Mouse (Mus musculus) olfactory bulb, adult 2 months (tissue): ENCODE results near the gene Ercc4. TPM values are rescaled to one million over a fixed set of nuclear protein-coding genes. Genes with fewer than 3 reads are reported as not detected.

Experiments used
- H3K27ac ChIP-seq: fragments of 200-500 bp; 2 replicates; pipeline ENCODE4 v1.5.1; 2012; ENCODE audit warnings: low read depth, low read length; ENCODE audit not compliant: insufficient read depth
- H3K4me1 ChIP-seq: fragments of 200-500 bp; 2 replicates; pipeline ENCODE4 v1.6.1; 2012; ENCODE audit warnings: low read length; ENCODE audit not compliant: control insufficient read depth, insufficient read depth
- H3K4me3 ChIP-seq: fragments of 200-500 bp; 2 replicates; pipeline ENCODE4 v1.5.1; 2012; ENCODE audit warnings: mild to moderate bottlenecking, low read depth, low read length, moderate library complexity; ENCODE audit not compliant: insufficient read depth
- CTCF ChIP-seq: fragments of 200-500 bp; IDR thresholded peaks from 2 replicates; pipeline ENCODE4 v1.5.1; 2012; ENCODE audit warnings: low read depth, mild to moderate bottlenecking, low read length, moderate library complexity; ENCODE audit not compliant: insufficient read depth
- POLR2A ChIP-seq: fragments of 200-500 bp; IDR thresholded peaks from 2 replicates; pipeline ENCODE4 v1.6.1; 2012; ENCODE audit warnings: mild to moderate bottlenecking, low read depth, low read length, moderate library complexity; ENCODE audit not compliant: insufficient read depth
- WGBS: fragments of 180-500 bp; shearing (Covaris S2); methylation state at CpG from one replicate; pipeline ENCODE4 v1.1.7; 2018; 5-methylcytosine and 5-hydroxymethylcytosine counted together
- polyA plus RNA-seq: library from polyadenylated mRNA; stranded (reverse); fragments of >200 nt; gene quantifications from 2 replicates; pipeline ENCODE4 v1.2.4, GENCODE M21; 2012; ENCODE audit warnings: low replicate concordance; ENCODE audit not compliant: missing spikeins, insufficient read depth, insufficient read length

The Ercc4 gene
- polyA plus RNA-seq, 1 experiment: not detected

DNA sequence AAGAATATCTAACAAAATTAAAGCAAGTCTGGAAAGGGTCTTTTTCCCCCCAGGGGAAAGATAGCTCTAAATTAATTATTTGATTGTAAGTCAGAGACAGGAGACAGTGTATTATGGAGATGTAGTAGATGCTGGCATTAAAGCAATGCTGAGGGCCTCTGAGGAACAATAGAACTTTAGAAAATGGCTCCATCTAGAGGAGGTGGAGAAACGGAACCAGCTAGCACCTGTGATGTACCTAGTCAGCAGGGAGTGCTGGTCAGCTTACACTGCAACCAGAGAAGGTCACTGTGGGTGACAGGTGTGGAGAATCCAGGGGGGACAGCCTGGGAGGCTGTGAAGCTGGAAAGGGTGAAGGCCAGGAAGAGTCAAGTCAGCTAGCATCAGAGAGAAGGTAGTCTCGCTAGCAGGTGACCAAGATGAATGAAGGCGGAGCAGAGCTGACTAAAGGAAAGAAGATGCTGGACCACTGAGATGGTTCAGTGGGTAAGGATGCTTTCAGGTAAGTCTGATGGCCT, 48.7 kb downstream of the Ercc4 start:
- Histone ChIP-seq H3K4me1 (peaks cover 20% of the 10 kb centered on the region), H3K4me3 (no peak overlapping the region), H3K27ac (peak overlapping the region; percentile 77)
- whole genome bisulfite sequencing: 71% methylated on average over 3 of the region's 3 CpGs
- TF ChIP-seq POLR2A: no peak
- no peak for TF ChIP-seq CTCF

DNA sequence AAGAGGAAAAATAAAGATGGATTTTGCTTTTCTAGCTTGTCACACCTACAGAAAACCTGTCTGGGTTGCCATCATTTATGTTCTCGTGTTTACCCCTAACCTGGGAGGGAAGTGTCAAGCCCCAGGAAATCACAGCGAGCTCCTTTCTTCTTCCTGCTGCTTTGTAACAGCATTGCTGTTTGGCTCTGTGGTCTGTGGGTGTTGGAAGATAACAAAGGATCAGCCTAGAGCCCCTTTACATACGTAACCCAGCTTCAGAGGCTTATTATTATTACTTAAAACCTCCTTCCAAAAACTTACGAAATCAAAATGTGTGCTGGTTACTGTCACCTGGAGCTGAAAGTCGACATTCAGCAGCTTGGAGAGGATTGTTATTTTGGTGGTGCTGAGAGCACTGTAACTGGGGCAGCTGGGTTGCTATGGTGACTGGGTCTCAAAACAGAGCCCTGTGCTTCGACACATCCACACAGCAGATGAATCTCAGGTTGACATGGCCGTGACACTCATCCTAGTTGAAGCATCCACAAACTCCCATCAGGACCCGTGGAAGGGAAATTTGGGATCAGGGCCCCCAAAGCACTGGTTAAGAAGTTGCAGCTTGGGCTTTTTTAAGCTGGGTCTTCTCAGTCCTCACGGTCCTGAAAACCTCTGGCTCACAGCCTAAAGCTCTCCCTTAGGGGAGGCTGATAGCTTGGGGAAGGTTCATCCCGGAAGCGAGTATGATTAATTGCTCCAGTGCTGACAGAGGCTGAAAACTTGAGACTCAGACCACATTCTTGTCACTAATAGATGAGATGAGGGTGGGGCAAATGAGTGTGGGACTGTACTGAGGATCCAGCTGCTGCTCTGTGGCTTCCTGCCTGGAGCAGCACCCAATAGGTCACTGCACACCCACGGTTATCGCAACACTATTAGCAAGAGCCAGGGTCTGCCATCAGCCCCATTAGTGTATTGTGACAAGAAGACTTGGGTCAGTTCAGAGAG, 49.7 kb downstream of the Ercc4 start:
- TF ChIP-seq POLR2A (no peak), CTCF (no peak)
- Histone ChIP-seq H3K4me1 (peaks cover 20% of the 10 kb centered on the region), H3K27ac (peak overlapping the region; percentile 77), H3K4me3 (peak overlapping the region; percentile 3; the same call in 1 of the 2 replicates)
- 9% methylated on average over 13 of the region's 13 CpGs for WGBS

DNA sequence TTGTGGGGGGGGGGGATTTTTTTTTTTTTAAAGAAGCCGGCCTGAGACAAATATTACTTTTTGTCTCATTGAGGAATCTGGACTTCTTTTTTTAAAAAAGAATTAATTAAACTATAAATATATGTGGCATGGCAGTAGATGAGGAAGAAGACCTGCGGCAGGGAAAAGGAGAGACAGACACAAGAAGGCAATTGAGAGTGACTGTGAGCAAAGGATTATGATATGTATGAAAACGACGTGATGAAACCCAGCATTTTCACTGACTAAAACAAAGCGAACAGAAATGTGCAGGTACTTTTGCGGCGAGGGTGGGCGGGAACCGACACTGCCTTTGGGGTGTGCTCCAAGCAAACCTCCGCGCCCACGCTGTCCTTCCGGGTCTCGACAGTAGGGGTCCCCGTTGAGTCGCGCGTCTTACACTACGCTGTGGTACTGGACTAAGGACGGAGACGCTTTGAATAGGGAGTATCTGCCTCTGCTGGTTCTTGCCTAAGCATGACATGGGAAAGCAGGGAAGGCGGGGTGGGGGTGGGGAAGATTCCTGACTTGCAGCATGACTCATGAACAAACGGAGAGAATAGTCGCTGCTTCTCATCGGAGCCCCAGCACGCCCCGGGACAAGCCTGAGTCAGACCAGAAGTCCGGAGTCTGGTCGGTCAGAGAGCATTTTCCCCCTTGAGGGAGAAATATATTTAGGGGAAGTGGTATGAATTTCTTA, 50.6 kb downstream of the Ercc4 start:
- TF ChIP-seq POLR2A (no peak), CTCF (peak; percentile 93)
- WGBS: 1% methylated on average over 29 of the region's 29 CpGs
- peak overlapping the region; percentile 58; the same call in 1 of the 2 replicates for H3K27ac ChIP-seq
- peak overlapping the region; percentile 39 for H3K4me3 ChIP-seq
- H3K4me1 ChIP-seq: peaks cover 20% of the 10 kb centered on the region

DNA sequence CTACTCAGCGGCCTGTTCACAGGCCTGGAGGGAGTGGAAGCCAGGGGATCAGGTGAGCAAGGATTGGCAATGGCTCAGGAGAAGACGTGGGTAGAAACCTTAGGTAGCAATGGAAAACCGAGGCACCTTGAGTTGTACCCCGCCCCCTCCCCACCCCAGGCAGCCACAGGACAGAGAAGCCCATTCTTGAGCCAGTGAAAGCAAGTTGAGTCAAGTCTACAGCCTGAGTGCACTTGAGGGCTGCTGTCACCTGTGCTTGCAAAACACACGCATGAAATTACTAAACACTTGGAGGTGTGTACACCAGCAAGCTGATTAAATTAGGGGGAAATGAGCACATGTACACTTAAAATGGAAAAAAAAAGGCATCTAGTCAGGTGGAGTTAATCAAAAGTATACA, 52.0 kb downstream of the Ercc4 start:
- no peak for TF ChIP-seq CTCF
- TF ChIP-seq POLR2A: no peak
- Histone ChIP-seq H3K4me1 (peaks cover 20% of the 10 kb centered on the region), H3K27ac (no peak overlapping the region), H3K4me3 (no peak overlapping the region)
- WGBS: 84% methylated on average over 5 of the region's 5 CpGs

DNA sequence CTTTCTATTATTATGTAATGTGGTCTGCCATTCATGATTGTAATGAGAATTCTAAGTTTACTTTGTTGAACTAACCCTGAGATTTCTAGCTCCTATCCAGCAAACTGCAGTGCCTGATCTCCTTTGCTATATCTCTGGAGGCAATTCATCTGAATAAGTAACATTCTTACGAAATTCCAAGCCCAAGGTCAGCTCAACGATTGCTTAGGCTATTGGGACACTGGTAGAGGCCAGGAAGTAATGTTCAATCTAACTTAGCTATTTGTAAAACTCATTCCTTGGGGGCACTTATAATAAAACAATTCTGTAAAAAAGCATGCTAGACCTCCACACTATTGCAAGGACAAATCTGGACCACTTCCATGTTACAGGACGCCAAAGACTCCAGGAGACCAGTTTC, 58.2 kb downstream of the Ercc4 start:
- H3K4me3 ChIP-seq: no peak overlapping the region
- TF ChIP-seq CTCF (no peak), POLR2A (no peak)
- no peak overlapping the region for H3K27ac ChIP-seq
- no peaks in the 10 kb centered on the region for H3K4me1 ChIP-seq
- WGBS: 80% methylated on average over 3 of the region's 3 CpGs

DNA sequence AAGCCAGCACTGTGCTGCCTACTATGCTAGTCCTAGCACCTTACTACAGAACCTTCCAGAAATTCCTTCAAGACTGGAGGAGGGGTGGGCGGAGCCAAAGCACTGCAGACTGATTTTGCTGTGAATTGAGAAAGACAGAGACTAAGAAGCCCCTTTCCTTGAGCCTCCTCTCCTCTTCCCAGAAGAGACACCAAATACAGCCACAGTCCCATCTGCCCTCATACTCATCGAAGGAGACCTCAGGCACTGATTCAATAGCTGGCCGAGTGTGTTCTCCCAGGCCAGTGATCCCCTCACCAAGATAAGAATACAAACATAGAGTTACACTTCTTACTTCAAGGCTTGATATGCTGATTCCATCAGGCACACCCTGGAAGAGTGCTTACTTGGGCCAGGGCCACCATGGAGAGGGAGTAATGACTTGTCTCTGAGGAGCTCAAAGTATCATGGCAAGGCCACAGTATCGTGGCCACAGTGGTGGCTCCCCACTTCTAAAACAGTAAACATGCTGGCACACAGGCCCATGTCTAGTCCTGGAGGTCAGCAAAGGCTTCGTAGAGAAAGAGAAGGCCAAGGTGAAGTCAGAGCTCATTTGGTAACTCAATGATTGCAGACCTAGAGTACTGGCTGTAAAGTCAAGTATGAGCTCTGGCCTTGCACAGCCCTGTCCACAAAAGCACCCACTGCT, 63.7 kb downstream of the Ercc4 start:
- no peak for TF ChIP-seq CTCF
- Histone ChIP-seq H3K4me3 (no peak overlapping the region), H3K4me1 (no peaks in the 10 kb centered on the region), H3K27ac (no peak overlapping the region)
- WGBS: 92% methylated on average over 5 of the region's 5 CpGs

DNA sequence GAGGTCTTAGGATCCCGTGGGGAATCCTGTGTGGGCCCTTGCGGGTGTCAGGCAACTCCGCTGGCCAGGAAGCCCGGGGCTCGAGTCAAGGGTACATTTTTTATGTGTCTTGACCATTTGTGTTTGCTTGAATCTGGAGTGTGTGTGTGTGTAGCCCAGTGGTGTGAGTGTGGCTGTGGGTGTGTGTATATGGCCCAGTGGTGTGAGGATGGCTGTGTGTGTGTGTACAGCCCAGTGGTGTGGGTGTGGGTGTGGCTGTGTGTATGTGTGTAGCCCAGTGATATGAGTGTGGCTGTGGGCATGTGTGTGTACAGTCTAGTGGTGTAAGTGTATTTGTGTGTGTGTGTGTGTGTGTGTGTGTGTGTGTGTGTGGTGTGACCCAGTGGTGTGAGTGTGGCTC, 73.0 kb downstream of the Ercc4 start:
- Histone ChIP-seq H3K4me3 (no peak overlapping the region), H3K4me1 (no peaks in the 10 kb centered on the region; the same call in 1 of the 2 replicates), H3K27ac (no peak overlapping the region)
- TF ChIP-seq CTCF (no peak), POLR2A (no peak)
- 93% methylated on average over 5 of the region's 5 CpGs for WGBS

DNA sequence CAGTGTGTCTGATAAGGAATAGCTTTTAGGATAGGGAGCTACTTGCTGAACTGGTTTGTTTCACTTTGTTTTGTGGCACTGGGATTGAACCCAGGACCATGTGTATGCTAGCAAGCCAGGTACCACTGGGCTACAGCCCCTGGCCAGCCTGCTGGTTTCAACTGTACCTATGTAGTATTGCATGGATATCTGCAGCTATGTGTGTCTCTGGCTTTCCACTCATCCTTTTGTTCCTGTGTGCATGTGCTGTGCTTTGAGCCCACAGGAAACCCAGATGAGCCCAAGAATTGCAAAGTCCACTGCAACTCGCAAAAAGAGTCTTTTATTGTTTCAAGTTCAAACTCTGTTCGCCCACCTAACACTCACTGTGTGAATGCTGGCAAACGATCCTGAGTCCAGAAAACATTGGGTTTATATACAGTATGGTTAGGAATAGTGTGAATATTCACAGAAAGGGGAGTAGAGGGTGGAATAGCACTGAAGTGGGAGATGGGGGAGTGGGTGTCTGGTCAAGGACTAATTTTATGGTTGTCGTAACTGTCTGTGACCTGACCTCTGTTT, 73.8 kb downstream of the Ercc4 start:
- WGBS: 70% methylated on average over 4 of the region's 4 CpGs
- H3K4me3 ChIP-seq: no peak overlapping the region
- no peak overlapping the region for H3K27ac ChIP-seq
- no peaks in the 10 kb centered on the region; the same call in 1 of the 2 replicates for H3K4me1 ChIP-seq
- TF ChIP-seq CTCF: no peak
- no peak for TF ChIP-seq POLR2A
